Mouse (Mus musculus): ENCODE measurements around the gene 1700001K19Rik. TPM values are rescaled to one million over a fixed set of nuclear protein-coding genes. Genes with fewer than 3 reads are reported as not detected.
A peak's percentile ranks its signal among the peaks of the same experiment; 100 is the strongest.
"Not testable (repeated sequence)": the region's sequence is repeated elsewhere in the genome, so short reads cannot be mapped to it uniquely, and the experiment has no call there.

The 1700001K19Rik gene
- polyA plus RNA-seq, 1 experiment from 2014 or later, result not detected

GRCm38 (mm10) chr12:110703008-110703471, 20.6 kb upstream of the 1700001K19Rik start:
- peak; percentile 36 for ATAC-seq
- H3K27ac ChIP-seq (ENCODE audit: low read depth), result no peak overlapping the region
- H3K4me1 ChIP-seq (ENCODE audit: insufficient read depth), result peaks cover 24% of the 10 kb centered on the region
- TF ChIP-seq EP300 (IDR thresholded peaks at IDR 0.05; ENCODE audit: low read depth) (peak; percentile 30; the same call in 1 of the 2 replicates), CTCF (IDR thresholded peaks at IDR 0.05; ENCODE audit: low read depth) (peak; percentile 99)
- peak; percentile 91 for DNase-seq
- no peaks in the 10 kb centered on the region for H3K9me3 ChIP-seq (ENCODE audit: low read length)
- no peak overlapping the region for H3K4me2 ChIP-seq (ENCODE audit: low read depth, low read length)
- H3K36me3 ChIP-seq (replicated peaks; ENCODE audit: insufficient read depth, low read length), result no peaks in the 10 kb centered on the region
- no peak overlapping the region for H3K4me3 ChIP-seq (ENCODE audit: low read depth, low read length)
- H3K9ac ChIP-seq (replicated peaks), result no peak overlapping the region
- no peaks in the 10 kb centered on the region for H3K27me3 ChIP-seq (ENCODE audit: insufficient read depth, low read length)
- 30% methylated on average over 8 of the region's 8 CpGs for WGBS (ENCODE audit: insufficient replicate concordance)

DNA sequence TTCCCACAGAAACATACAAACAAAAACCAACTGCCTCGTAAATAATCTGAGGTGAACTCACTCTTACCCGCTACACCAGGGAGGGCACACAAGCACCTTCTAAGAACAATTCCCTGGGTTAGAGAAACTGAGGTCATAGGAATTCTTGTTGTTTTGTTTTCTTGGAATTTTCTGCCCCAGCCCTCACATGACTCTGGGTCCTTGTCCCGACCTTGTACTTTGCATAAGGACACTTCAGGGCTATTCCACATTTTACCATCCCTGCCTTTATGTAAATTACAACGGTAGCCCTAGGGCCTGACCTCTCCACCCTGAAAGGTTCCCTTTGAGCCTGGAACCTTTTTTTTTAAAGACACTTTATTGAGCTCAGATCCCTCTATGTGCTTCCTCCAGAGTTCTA, 20.1 kb upstream of the 1700001K19Rik start, which contains the start of gene Hsp90aa1:
TSS of gene Hsp90aa1 (minus strand) at position 173 of the 400 bp plus-strand sequence.
- Histone ChIP-seq H3K9ac (replicated peaks) (no peak within 1 kb of the TSS), H3K4me2 (ENCODE audit: low read depth, low read length) (no peak within 1 kb of the TSS), H3K27ac (ENCODE audit: low read depth) (peak within 1 kb of the TSS; percentile 46; the same call in 1 of the 2 replicates), H3K9me3 (ENCODE audit: low read length) (no peaks in the 10 kb centered on the region), H3K27me3 (ENCODE audit: insufficient read depth, low read length) (no peaks in the 10 kb centered on the region), H3K4me3 (ENCODE audit: low read depth, low read length) (no peak within 1 kb of the TSS), H3K4me1 (ENCODE audit: insufficient read depth) (peaks cover 27% of the 10 kb centered on the region), H3K36me3 (replicated peaks; ENCODE audit: insufficient read depth, low read length) (no peaks in the 10 kb centered on the region)
- TF ChIP-seq CTCF (IDR thresholded peaks at IDR 0.05; ENCODE audit: low read depth), result no peak
- no peak for TF ChIP-seq EP300 (IDR thresholded peaks at IDR 0.05; ENCODE audit: low read depth)
- ATAC-seq, result no peak
- DNase-seq, result no peak
- WGBS (ENCODE audit: insufficient replicate concordance), result 53% methylated on average over 4 of the region's 4 CpGs

DNA sequence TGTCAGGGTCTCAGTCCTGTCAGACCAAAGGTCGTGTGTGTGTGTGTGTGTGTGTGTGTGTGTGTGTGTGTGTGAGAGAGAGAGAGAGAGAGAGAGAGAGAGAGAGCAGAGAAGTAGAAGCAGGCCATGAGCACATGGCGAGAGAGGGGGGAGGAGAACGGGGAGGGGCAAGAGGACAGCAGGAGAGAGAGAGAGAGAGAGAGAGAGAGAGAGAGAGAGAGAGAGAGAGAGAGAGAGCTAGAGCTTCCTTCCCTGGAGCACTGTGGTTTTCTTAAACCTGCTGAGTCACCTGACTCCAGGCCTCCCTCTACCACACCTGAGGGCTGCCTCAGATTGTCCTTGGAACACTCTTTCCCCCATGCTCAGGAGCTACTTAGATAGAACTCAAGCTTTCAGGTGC, 18.9 kb upstream of the 1700001K19Rik start:
- not testable (repeated sequence) for ATAC-seq; H3K9ac ChIP-seq (replicated peaks); H3K27me3 ChIP-seq (ENCODE audit: insufficient read depth, low read length); H3K4me3 ChIP-seq (ENCODE audit: low read depth, low read length); H3K9me3 ChIP-seq (ENCODE audit: low read length); H3K4me2 ChIP-seq (ENCODE audit: low read depth, low read length); H3K36me3 ChIP-seq (replicated peaks; ENCODE audit: insufficient read depth, low read length)
- Histone ChIP-seq H3K4me1 (ENCODE audit: insufficient read depth) (peaks cover 29% of the 10 kb centered on the region), H3K27ac (ENCODE audit: low read depth) (peak overlapping the region; percentile 46; the same call in 1 of the 2 replicates)
- DNase-seq, result peak; percentile 26
- WGBS (ENCODE audit: insufficient replicate concordance), result 13% methylated on average over 3 of the region's 3 CpGs

DNA sequence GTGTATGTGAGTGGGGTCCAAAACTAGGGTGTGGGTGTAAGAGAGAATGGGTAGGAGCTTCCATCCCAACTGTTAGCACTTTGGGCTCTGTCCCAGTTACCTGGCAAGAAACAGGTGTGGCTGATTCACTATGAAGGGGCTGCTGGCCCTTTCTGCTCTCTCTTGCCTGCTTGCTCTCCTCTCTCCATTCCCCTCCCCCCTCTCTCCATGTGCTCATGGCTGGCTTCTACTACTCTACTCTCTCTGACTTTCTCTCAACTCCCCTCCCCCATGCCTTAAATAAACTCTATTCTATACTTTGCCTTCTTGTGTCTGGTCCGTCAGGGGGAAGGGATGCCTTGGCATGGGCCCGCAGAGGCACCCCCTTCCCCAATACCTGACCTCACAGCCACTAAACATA, 18.3 kb upstream of the 1700001K19Rik start:
- Histone ChIP-seq H3K36me3 (replicated peaks; ENCODE audit: insufficient read depth, low read length) (no peaks in the 10 kb centered on the region), H3K9ac (replicated peaks) (no peak overlapping the region; the same call in 1 of the 2 replicates), H3K4me2 (ENCODE audit: low read depth, low read length) (no peak overlapping the region), H3K9me3 (ENCODE audit: low read length) (no peaks in the 10 kb centered on the region), H3K4me3 (ENCODE audit: low read depth, low read length) (no peak overlapping the region), H3K4me1 (ENCODE audit: insufficient read depth) (peaks cover 26% of the 10 kb centered on the region), H3K27ac (ENCODE audit: low read depth) (0 out of 2 replicates have a peak overlapping the region, but pooled peaks have one; percentile 12), H3K27me3 (ENCODE audit: insufficient read depth, low read length) (no peaks in the 10 kb centered on the region)
- TF ChIP-seq CTCF (IDR thresholded peaks at IDR 0.05; ENCODE audit: low read depth), result no peak
- no peak for TF ChIP-seq EP300 (IDR thresholded peaks at IDR 0.05; ENCODE audit: low read depth)
- DNase-seq (no peak), ATAC-seq (no peak)
- 58% methylated on average over 2 of the region's 2 CpGs for WGBS (ENCODE audit: insufficient replicate concordance)

DNA sequence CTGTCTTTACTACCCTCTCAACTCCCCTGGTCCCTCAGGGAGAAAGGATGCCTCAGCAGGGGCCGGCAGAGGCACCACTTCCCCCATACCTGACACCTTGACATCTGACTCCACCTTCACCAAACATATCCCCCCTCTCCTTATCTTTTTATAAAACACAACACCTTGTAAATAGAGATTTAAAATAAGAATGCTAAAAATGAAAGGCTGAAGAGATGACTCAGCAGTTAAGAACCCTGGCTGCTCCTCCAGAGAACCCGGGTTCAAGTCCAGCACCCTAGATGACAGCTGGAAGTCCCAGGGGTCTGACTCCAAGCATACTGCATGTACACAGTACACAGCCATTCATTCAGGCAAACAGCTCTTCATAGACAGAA, 16.7 kb upstream of the 1700001K19Rik start:
- no peak for ATAC-seq
- H3K4me1 ChIP-seq (ENCODE audit: insufficient read depth), result peaks cover 33% of the 10 kb centered on the region
- 43% methylated on average over 2 of the region's 2 CpGs for WGBS (ENCODE audit: insufficient replicate concordance)

DNA sequence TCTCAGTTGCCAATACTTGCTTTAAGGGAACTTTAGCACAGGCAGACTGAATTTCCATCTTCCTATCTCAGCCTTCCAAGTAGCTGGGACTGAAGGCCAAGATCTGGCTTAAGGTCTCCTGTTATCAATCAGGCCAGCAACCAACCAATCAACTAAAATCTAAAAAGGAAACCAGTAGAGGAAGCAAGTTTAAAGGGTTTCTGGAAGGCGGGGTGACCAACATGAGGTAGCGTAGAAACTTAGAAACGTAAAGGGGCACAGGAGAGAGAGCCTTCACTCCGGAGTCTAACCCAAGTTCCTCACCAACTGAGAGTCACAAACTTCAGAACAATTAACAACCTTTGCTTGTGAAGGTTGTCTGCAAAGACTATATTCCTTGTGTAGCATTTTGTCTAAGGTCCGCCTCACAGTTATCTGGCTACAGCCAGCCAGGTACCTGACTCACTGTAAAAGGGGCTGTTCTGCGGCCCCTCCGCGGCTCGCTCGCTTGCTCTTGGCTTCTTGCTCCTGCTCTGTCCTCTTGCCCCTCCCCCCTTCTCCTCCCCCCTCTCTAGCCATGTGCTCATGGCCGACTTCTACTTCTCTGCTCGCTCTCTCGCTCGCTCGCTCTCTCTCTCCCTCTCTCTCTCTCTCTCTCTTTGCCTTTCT, 16.2 kb upstream of the 1700001K19Rik start:
- no peaks in the 10 kb centered on the region for H3K9me3 ChIP-seq (ENCODE audit: low read length)
- WGBS (ENCODE audit: insufficient replicate concordance), result 20% methylated on average over 15 of the region's 15 CpGs
- no peaks in the 10 kb centered on the region for H3K27me3 ChIP-seq (ENCODE audit: insufficient read depth, low read length)
- 0 out of 2 replicates have a peak overlapping the region, but pooled peaks have one; percentile 9 for H3K4me3 ChIP-seq (ENCODE audit: low read depth, low read length)
- ATAC-seq (no peak), DNase-seq (peak; percentile 35)
- H3K4me1 ChIP-seq (ENCODE audit: insufficient read depth), result peaks cover 33% of the 10 kb centered on the region
- H3K27ac ChIP-seq (ENCODE audit: low read depth), result peak overlapping the region; percentile 70
- peak overlapping the region; percentile 49 for H3K4me2 ChIP-seq (ENCODE audit: low read depth, low read length)
- H3K36me3 ChIP-seq (replicated peaks; ENCODE audit: insufficient read depth, low read length), result peaks cover 11% of the 10 kb centered on the region
- peak overlapping the region; percentile 3; the same call in 1 of the 2 replicates for H3K9ac ChIP-seq (replicated peaks)
- TF ChIP-seq CTCF (IDR thresholded peaks at IDR 0.05; ENCODE audit: low read depth) (no peak), EP300 (IDR thresholded peaks at IDR 0.05; ENCODE audit: low read depth) (no peak)

More for the DNA sequence above, 16.7 kb upstream of the 1700001K19Rik start:
- Histone ChIP-seq H3K9ac (replicated peaks) (peak overlapping the region; percentile 3; the same call in 1 of the 2 replicates), H3K36me3 (replicated peaks; ENCODE audit: insufficient read depth, low read length) (peaks cover 7% of the 10 kb centered on the region; the same call in 1 of the 2 replicates), H3K4me2 (ENCODE audit: low read depth, low read length) (peak overlapping the region; percentile 49), H3K27me3 (ENCODE audit: insufficient read depth, low read length) (no peaks in the 10 kb centered on the region), H3K9me3 (ENCODE audit: low read length) (no peaks in the 10 kb centered on the region), H3K4me3 (ENCODE audit: low read depth, low read length) (0 out of 2 replicates have a peak overlapping the region, but pooled peaks have one; percentile 9), H3K27ac (ENCODE audit: low read depth) (peak overlapping the region; percentile 70)
- TF ChIP-seq CTCF (IDR thresholded peaks at IDR 0.05; ENCODE audit: low read depth) (no peak), EP300 (IDR thresholded peaks at IDR 0.05; ENCODE audit: low read depth) (no peak)
- DNase-seq, result no peak

All from liver, postnatal 0 days (tissue).